Mouse (Mus musculus): Measurements from ENCODE around the gene Cbll1. TPM values are rescaled to one million over a fixed set of nuclear protein-coding genes. Genes with fewer than 3 reads are reported as not detected.
A peak's percentile ranks its signal among the peaks of the same experiment; 100 is the strongest.
"Not testable (repeated sequence)": the region's sequence is repeated elsewhere in the genome, so short reads cannot be mapped to it uniquely, and the experiment has no call there.

Gene Cbll1
- total RNA-seq, 2 experiments from 2014 or later, result 15.0 to 15.1 TPM

DNA sequence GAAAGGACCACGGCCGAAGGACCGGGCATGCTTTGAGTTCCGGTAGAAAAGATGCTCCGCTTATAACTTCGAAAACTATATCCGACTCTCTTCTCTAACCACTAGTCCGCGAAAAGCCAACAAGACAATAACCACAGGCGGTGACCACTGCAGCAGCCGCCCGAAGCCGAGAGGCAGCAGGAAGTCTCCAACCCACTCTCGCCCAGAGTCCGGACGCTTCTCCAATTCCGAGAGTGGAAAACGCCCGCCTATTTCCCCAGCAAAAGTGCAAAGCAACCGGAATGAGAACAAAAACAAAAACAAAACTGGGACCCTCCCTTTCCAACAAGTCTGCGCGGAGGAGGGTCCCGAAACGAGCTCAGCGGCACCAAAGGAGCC, 491 bp downstream of the Cbll1 start:
- DNase-seq, result no peak

DNA sequence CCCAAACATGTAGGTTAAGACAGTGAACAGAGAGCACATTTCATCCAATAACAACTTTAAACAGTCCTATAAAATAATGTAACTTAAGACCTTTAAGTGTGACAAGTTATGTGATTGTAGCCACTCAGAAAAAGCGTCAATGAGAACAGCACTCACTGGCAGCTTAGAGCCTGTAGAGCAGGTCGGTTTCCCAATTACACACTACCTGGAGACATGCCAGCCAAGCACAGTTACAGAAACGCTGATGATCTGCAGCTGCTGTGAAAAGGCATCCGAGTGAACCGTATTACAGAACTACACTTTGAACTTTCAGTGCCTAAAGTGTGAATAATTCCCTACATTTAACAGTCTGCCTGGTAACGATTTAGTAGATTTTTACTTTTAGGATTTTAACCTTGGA, 13.0 kb downstream of the Cbll1 start:
- peak; percentile 49 for DNase-seq

DNA sequence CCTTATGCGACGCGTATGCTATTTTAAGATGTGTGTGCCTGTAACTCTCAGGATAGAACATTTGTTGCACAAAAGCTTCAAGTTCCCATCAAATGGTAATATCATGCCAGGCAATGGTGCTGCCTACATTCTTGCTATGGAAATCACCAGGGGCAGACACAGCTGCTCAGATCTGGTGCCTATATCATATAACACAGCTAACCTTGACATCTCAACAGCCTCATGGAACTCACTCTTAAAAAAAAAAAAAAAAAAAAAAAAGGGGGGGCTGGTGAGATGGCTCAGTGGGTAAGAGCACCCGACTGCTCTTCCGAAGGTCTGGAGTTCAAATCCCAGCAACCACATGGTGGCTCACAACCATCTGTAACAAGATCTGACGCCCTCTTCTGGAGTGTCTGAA, 21.2 kb downstream of the Cbll1 start:
- DNase-seq, result not testable (repeated sequence)

DNA sequence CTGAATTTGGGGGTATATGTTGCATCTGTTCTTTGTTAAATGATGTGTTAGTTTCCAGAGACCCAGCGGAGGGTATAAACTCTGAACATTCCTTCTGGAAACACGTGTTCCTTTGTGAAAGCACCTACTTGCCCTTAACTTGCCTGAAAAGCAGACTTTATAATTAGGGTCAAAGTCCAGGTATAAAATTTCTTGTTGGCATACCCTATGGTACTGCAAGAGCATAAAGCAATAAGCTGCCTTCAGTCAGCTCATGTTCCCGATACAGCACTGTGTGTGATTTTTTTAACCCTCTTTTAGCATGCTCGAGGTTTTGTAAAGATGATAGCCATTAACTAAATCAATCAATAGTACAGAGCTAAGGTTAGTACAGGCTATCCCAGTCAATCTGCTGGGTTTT, 36.8 kb downstream of the Cbll1 start:
- no peak for DNase-seq

DNA sequence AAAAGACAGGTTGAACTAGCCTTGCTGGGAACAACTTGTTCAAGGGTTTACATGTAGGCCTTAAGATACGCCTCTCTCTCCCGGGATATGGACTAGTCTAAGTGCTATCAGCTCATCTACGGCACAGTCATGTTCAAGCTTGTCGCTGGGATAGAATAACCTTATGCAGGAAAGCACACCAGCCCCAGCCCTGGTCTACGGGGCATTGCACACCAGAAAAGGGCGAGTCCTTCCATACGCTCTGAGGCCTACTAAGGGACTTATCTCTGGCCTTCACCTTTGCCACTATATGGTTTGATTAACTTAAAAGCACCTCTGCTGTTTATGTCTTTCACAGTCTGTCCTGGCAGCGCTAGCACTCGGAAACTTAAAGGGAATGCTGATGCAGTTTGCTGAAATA, 38.0 kb downstream of the Cbll1 start:
- no peak for DNase-seq

DNA sequence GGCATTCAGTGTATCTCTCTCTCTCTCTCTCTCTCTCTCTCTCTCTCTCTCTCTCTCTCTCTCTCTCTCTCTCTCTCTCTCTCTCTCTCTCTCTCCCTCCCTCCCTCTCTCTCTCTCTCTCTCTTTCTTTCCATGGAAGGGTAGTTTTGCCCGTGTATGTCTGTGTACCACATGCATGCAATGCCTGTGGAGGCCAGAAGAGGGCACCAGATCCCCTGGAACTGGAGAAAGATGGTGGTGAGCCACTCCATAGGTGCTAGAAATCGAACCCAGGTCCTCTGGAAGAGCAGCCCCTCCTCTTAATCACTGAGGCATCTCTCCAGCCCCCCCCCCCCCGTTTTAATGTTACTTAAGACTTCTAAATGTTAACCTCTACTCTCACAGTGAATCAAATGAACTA, 39.1 kb downstream of the Cbll1 start:
- peak; percentile 8 for DNase-seq

DNA sequence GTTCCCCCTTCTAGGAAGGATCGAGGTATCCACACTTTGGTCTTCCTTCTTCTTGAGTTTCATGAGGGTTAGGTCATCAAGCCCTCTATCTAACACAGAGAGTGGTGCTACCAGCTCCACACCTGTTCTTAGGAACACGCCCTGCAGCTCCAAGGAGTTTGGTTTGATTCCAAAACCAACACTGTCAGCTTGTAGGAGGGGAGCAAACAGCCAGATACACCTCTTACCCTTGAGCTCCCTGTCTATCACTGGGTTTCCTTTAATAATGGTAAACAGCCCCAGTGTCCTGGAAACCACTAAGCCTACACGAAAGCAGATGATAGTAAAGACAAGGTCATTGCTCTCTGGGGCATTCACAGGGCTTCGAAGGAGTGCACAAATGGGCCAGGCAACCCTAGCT, 40.9 kb downstream of the Cbll1 start:
- DNase-seq, result no peak

DNA sequence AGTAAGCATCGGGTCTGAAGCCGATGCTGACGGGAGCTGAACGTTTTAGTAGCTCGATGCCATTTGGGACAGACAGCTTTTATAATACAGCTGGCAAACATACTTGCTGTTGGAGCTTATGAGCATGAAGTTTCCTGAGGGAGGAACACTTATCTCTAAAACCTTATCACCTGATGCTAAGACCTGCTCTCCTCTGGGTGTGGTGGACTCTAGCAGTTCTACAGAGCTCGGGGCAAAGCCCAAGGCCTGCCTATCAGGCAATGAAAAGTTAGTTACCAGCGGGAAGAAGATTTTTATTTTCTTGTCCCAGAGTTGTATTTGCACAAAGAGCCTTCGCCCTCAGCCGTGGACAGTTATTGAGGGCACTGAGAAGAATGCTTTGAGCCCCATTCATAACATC, 43.1 kb downstream of the Cbll1 start:
- no peak for DNase-seq

DNA sequence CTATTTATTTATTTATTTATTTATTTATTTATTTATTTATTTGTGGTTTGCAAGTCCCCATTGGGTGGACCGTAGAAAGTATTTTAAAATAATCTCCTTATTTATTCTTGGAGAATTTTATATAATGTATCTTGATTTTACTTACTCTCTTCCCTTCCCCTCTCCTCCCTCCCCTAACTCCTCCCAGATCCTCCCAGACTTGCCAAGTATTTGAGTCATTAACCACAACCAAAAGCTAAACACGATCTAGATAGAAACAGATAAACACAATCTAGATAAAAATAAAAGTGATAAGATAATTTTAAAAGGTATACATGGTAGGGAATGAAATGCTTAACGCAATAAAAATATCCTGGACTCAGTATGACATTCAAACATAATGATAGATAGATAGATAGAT, 50.1 kb downstream of the Cbll1 start:
- DNase-seq, result no peak

DNA sequence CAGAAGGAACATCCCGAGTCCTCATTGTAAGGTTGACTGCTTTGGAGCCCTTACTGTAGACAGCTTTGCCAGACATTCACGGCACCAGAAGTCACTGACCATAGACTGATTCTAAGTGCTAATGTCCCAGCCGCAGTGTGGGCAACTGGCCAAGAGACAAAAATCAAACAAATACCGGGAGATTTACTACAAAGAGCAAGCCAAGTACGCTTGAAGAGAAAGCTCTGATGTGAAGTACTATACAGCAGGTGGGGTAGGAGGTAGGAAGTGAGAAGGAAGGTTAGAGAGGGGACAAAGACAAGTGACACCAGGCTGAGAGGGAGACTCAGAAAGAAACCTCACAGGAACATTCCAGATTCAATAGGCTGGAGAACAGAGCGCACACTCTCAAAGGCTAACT, 54.6 kb downstream of the Cbll1 start:
- DNase-seq, result peak; percentile 25

DNA sequence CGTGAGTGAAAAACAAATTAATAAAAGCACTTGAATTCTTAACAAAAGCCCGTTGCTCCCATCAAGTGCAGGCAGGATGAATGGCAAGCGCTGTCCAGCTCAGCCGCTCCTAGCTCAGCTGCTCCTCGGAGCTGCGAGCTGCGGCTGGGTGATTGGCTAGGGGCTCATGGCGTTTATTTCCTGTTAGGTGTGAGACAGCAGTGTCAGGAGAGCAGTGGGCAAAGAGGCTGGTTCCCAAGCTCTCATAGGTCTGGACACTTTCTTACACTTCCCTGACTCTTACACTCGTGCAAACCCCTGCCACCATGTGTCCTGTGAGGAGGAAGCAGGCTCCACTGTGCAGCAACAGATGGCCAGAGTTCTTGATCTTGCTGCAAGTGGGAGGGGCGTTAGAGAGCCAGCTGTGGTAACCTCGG, 55.3 kb downstream of the Cbll1 start:
- DNase-seq, result peak; percentile 35

DNA sequence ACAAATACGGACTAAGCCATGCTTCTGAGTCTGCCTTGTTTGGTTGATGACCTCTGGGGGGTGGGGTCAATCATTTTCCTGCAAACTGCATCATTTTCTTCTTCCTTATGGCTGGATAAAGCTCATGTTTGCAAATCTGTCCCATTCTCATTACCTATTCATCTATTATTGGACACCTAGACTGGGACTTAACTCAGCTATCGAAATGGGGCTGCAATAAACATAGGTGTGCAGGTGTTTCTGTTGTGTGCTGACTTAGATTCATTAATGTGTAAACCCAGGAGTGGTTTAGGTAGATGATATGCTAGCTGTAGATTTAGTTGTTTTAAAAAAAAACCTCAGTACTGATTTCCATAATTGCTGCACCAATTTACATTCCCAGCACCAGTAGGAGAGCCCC, 59.8 kb downstream of the Cbll1 start:
- DNase-seq, result no peak

DNA sequence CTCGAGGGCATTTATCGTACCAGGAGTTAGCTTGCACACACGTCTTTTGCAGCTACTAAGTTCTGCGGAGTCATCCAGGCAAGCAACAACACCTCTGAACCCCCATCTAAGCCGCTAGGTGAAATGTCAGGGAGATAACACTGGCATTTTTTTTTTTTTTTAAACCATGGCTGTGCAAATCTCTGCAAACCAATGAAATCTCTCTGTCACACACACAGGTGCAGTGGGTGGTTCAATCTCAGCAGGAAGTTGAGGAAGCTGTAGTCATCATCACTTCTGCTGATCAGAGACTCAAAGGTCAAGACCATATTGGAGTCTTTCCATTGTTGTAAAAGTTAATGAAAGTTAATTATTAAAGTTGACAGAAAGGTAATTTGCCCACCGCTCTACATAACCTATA, 61.6 kb downstream of the Cbll1 start:
- no peak for DNase-seq

Other genes starting within 250 kb of the Cbll1 start
- 100 to 1,000 TPM; 147 to 165 TPM for gene Lamb1, start 234.4 kb downstream of the Cbll1 start, total RNA-seq (2021)
- 100 to 1,000 TPM; 475 to 479 TPM for gene Dld, start 148.2 kb downstream of the Cbll1 start, total RNA-seq (2021)
- gene Slc26a3, start 108.7 kb downstream of the Cbll1 start, total RNA-seq (2021), result under 1 TPM; 0.51 TPM
- gene Slc26a4, start 60.4 kb upstream of the Cbll1 start, total RNA-seq (2021), result 1 to 10 TPM; 2.8 to 3.5 TPM
- gene Bcap29, start 135.0 kb upstream of the Cbll1 start, total RNA-seq (2021), result 10 to 100 TPM; 22.9 to 25.4 TPM
- 1 to 10 TPM; 7.5 to 9.0 TPM for gene Dus4l, start 155.2 kb upstream of the Cbll1 start, total RNA-seq (2021)
- gene Cog5, start 155.3 kb upstream of the Cbll1 start, total RNA-seq (2021), result 10 to 100 TPM; 33.7 to 40.9 TPM
- 1 to 10 TPM; 4.5 to 5.9 TPM for gene Gpr22, start 214.3 kb upstream of the Cbll1 start, total RNA-seq (2021)